Mouse (Mus musculus) frontal cortex, postnatal 10 days (tissue): ENCODE measurements around the gene Klhl26.
A peak's percentile ranks its signal among the peaks of the same experiment; 100 is the strongest.

Experiments used
- DNase-seq, 2 experiments: peaks; one replicate each; pipeline ENCODE4 v3.0.0; 2022; ENCODE audit warnings: low spot score in 2 of 2, mixed read lengths in 1 of 2

Gene Klhl26

GRCm38 (mm10) chr8:70471856-70472255, 4.9 kb downstream of the Klhl26 start:
- no peak for DNase-seq

GRCm38 (mm10) chr8:70469938-70470337, 6.8 kb downstream of the Klhl26 start:
- no peak for DNase-seq

- no peak for DNase-seq
These were observed 7.4 kb downstream of the Klhl26 start for GRCm38 (mm10) chr8:70469295-70469916.

GRCm38 (mm10) chr8:70468733-70469132, 8.0 kb downstream of the Klhl26 start:
- no peak for DNase-seq

- DNase-seq: no peak
These were observed 8.9 kb downstream of the Klhl26 start for GRCm38 (mm10) chr8:70467907-70468306.

GRCm38 (mm10) chr8:70467229-70467725, 9.5 kb downstream of the Klhl26 start:
- DNase-seq: no peak

- no peak for DNase-seq
These were observed 10.0 kb downstream of the Klhl26 start for GRCm38 (mm10) chr8:70466771-70467170.

GRCm38 (mm10) chr8:70466305-70466704, 10.5 kb downstream of the Klhl26 start:
- DNase-seq: no peak

GRCm38 (mm10) chr8:70465701-70466100, 11.1 kb downstream of the Klhl26 start:
- no peak for DNase-seq

GRCm38 (mm10) chr8:70464162-70464561, 12.6 kb downstream of the Klhl26 start:
- no peak for DNase-seq

- DNase-seq: no peak
These were observed 13.5 kb downstream of the Klhl26 start for GRCm38 (mm10) chr8:70463306-70463705.

GRCm38 (mm10) chr8:70462516-70462813, 14.3 kb downstream of the Klhl26 start:
- DNase-seq: no peak

GRCm38 (mm10) chr8:70461765-70462515, 14.8 kb downstream of the Klhl26 start:
- DNase-seq: no peak

GRCm38 (mm10) chr8:70460606-70461005, 16.2 kb downstream of the Klhl26 start:
- no peak for DNase-seq

GRCm38 (mm10) chr8:70460199-70460598, 16.6 kb downstream of the Klhl26 start:
- DNase-seq: no peak

- no peak for DNase-seq
These were observed 17.1 kb downstream of the Klhl26 start for GRCm38 (mm10) chr8:70459636-70460035.

GRCm38 (mm10) chr8:70458462-70458861, 18.3 kb downstream of the Klhl26 start:
- no peak for DNase-seq

GRCm38 (mm10) chr8:70457882-70458281, 18.9 kb downstream of the Klhl26 start:
- DNase-seq: no peak

- DNase-seq: no peak
These were observed 19.8 kb downstream of the Klhl26 start for GRCm38 (mm10) chr8:70456996-70457395.

GRCm38 (mm10) chr8:70453852-70454251, 22.9 kb downstream of the Klhl26 start:
- DNase-seq: no peak

- DNase-seq: no peak
These were observed 24.4 kb downstream of the Klhl26 start for GRCm38 (mm10) chr8:70452196-70452966.

GRCm38 (mm10) chr8:70447639-70448420, 28.9 kb downstream of the Klhl26 start:
- peak; percentile 57 to 63 for DNase-seq
